Mouse (Mus musculus) ES-Bruce4 (cell line): Measurements from ENCODE around the gene Cnot9.

ENCODE experiments used
- CTCF ChIP-seq: IDR thresholded peaks from one replicate; pipeline ENCODE4 v1.8.1; 2011; ENCODE audit warnings: low read depth, low read length
- EP300 ChIP-seq: IDR thresholded peaks from 2 replicates; pipeline ENCODE4 v1.6.1; 2011; ENCODE audit warnings: low read depth, low read length; ENCODE audit not compliant: insufficient read depth

- TF ChIP-seq EP300 (no peak), CTCF (no peak)
These were observed 32.8 kb downstream of the Cnot9 start for GRCm38 (mm10) chr1:74538650-74539049.
